Mouse (Mus musculus) liver, embryonic 14.5 days (tissue): ENCODE measurements at regions not wholly inside any gene's neighbourhood (a gene's known extent, or its start where the extent isn't known, plus 50 kb on each side); places are given as distances from the start of the nearest gene placed in this dataset.

Experiments used
- CTCF ChIP-seq: IDR thresholded peaks from 2 replicates; pipeline ENCODE4 v1.5.1; 2016; ENCODE audit warnings: antibody characterized with exemption, low read depth, control low read depth
- EP300 ChIP-seq: IDR thresholded peaks from 2 replicates; pipeline ENCODE4 v1.6.1; 2016; ENCODE audit warnings: antibody characterized with exemption, low read depth

- TF ChIP-seq CTCF (no peak), EP300 (no peak)
Measured at GRCm38 (mm10) chr6:99940118-99940517, 213.9 kb upstream of the Prok2 start.
